In the genomic region with DNA sequence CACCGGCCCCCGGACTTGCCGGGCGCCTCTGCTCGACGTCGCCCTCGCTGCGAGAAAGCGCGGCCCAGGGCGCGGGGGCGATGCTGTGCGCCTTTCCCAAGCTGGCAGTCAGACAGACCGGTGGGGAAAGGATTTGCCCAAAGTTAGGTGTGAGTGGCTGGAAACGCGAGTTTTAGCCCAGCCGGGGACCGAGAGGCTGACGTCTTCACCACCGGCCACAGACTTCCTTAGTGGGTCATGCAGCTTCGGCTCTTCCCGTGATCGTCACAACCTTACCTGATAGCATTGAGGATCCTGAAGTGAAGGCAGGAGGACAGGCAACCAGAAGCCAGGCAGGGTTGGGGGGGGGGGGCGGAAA, we compare ENCODE assay signal across 8 mouse cellular contexts. TPM values are rescaled to one million over a fixed set of nuclear protein-coding genes. Genes with fewer than 3 reads are reported as not detected.
DNase-seq lines count a peak whose midpoint lies in the region; ATAC-seq and TF ChIP-seq lines count a peak whose summit lies in the region.

No protein-coding gene starts in this region.

- under 1% methylated on average over 26 of the region's 26 CpGs for WGBS in kidney, embryonic 14.5 days
- WGBS in embryonic facial prominence, embryonic 13.5 days = 0% methylated on average over 26 of the region's 26 CpGs
- under 1% methylated on average over 25 of the region's 26 CpGs for WGBS in intestine, embryonic 14.5 days

- peaks cover 27% of the 10 kb centered on the region for H3K36me3 ChIP-seq in kidney, embryonic 14.5 days (ENCODE audit: control insufficient read depth, insufficient read depth, low read length)
- H3K36me3 ChIP-seq in E14TG2a.4 (ENCODE audit: insufficient read depth, low read length) = peaks cover 35% of the 10 kb centered on the region
- peaks cover 32% of the 10 kb centered on the region for H3K36me3 ChIP-seq in embryonic facial prominence, embryonic 13.5 days
- H3K36me3 ChIP-seq in intestine, embryonic 14.5 days (ENCODE audit: control insufficient read depth, insufficient read depth, low read length) = peaks cover 27% of the 10 kb centered on the region

- no peak for DNase-seq in kidney, postnatal 10 days
- no peak for DNase-seq in intestine, embryonic 14.5 days (ENCODE audit: low spot score)
- DNase-seq in mesoderm, embryonic 11.5 days (ENCODE audit: low read depth, low spot score) = peak; percentile 11
- DNase-seq in thymus, postnatal 0 days (ENCODE audit: low spot score) = peak; percentile 23
- DNase-seq in embryo, embryonic 10.5 days (ENCODE audit: low spot score) = no peak

- H3K9me3 ChIP-seq in kidney, embryonic 14.5 days (ENCODE audit: control insufficient read depth, low read length) = no peaks in the 10 kb centered on the region
- no peaks in the 10 kb centered on the region for H3K9me3 ChIP-seq in E14TG2a.4 (ENCODE audit: low read length)
- no peaks in the 10 kb centered on the region for H3K9me3 ChIP-seq in embryonic facial prominence, embryonic 13.5 days
- no peaks in the 10 kb centered on the region for H3K9me3 ChIP-seq in intestine, embryonic 14.5 days (ENCODE audit: control insufficient read depth, low read length)

- TF ChIP-seq CTCF in E14TG2a.4 (conservative IDR thresholded peaks at IDR 0.05; ENCODE audit: low read length) = no peak

- H3K27ac ChIP-seq in kidney, embryonic 14.5 days (ENCODE audit: low read depth, low read length) = peak overlapping the region; percentile 82
- peak overlapping the region; percentile 51 for H3K27ac ChIP-seq in embryonic facial prominence, embryonic 13.5 days
- peak overlapping the region; percentile 38; the same call in 1 of the 2 replicates for H3K27ac ChIP-seq in intestine, embryonic 14.5 days (ENCODE audit: low read depth)

- peak overlapping the region; percentile 97 for H3K4me3 ChIP-seq in kidney, embryonic 14.5 days (ENCODE audit: low read length)
- peak overlapping the region; percentile 96 for H3K4me3 ChIP-seq in E14TG2a.4 (replicated peaks; ENCODE audit: low read length)
- peak overlapping the region; percentile 96 for H3K4me3 ChIP-seq in embryonic facial prominence, embryonic 13.5 days
- peak overlapping the region; percentile 99 for H3K4me3 ChIP-seq in intestine, embryonic 14.5 days (ENCODE audit: low read depth, low read length)

- H3K27me3 ChIP-seq in kidney, embryonic 14.5 days (ENCODE audit: control insufficient read depth, insufficient read depth, low read length) = no peaks in the 10 kb centered on the region
- no peaks in the 10 kb centered on the region for H3K27me3 ChIP-seq in E14TG2a.4 (ENCODE audit: insufficient read depth, low read length)
- no peaks in the 10 kb centered on the region for H3K27me3 ChIP-seq in embryonic facial prominence, embryonic 13.5 days
- no peaks in the 10 kb centered on the region for H3K27me3 ChIP-seq in intestine, embryonic 14.5 days (replicated peaks; ENCODE audit: control insufficient read depth, insufficient read depth, low read length)

- H3K4me2 ChIP-seq in kidney, embryonic 14.5 days (replicated peaks; ENCODE audit: low read depth, low read length) = peak overlapping the region; percentile 73
- H3K4me2 ChIP-seq in embryonic facial prominence, embryonic 13.5 days = peak overlapping the region; percentile 83
- peak overlapping the region; percentile 88 for H3K4me2 ChIP-seq in intestine, embryonic 14.5 days (ENCODE audit: low read length)

- ATAC-seq in kidney, embryonic 14.5 days (ENCODE audit: low FRiP score, low TSS enrichment) = peak; percentile 59
- ATAC-seq in embryonic facial prominence, embryonic 13.5 days (ENCODE audit: insufficient number of reproducible peaks, insufficient read depth, low FRiP score, low TSS enrichment, low read depth) = no peak
- ATAC-seq in intestine, embryonic 14.5 days (replicated peaks; ENCODE audit: low FRiP score, low TSS enrichment, low read depth) = peak; percentile 15

- H3K9ac ChIP-seq in kidney, embryonic 14.5 days (ENCODE audit: low read depth, low read length) = peak overlapping the region; percentile 91
- H3K9ac ChIP-seq in embryonic facial prominence, embryonic 13.5 days = peak overlapping the region; percentile 96
- peak overlapping the region; percentile 87 for H3K9ac ChIP-seq in intestine, embryonic 14.5 days (ENCODE audit: low read length)

- H3K4me1 ChIP-seq in kidney, embryonic 14.5 days (ENCODE audit: control insufficient read depth, insufficient read depth, low read length) = peaks cover 9% of the 10 kb centered on the region
- peaks cover 31% of the 10 kb centered on the region for H3K4me1 ChIP-seq in E14TG2a.4 (replicated peaks; ENCODE audit: low read depth, low read length)
- H3K4me1 ChIP-seq in embryonic facial prominence, embryonic 13.5 days = peaks cover 15% of the 10 kb centered on the region
- H3K4me1 ChIP-seq in intestine, embryonic 14.5 days (replicated peaks; ENCODE audit: control insufficient read depth, insufficient read depth, low read length) = peaks cover 17% of the 10 kb centered on the region

RNA-seq across cellular contexts. Expression of gene Brap, which starts 0.5 kb away (rescaled TPM):
- 20.5 and 35.2 TPM in 2 replicates for polyA plus RNA-seq in kidney, embryonic 14.5 days (2014; fragmentation: Nextera tagmentation; extraction: Ambion mirVana)
- polyA plus RNA-seq in embryonic facial prominence, embryonic 13.5 days (2015; fragmentation: Nextera tagmentation; extraction: Ambion mirVana) = 44.5 and 44.7 TPM in 2 replicates
- polyA plus RNA-seq in intestine, embryonic 14.5 days (2014; fragmentation: Nextera tagmentation; extraction: Ambion mirVana) = 31.5 and 32.8 TPM in 2 replicates
- 48.2 and 51.9 TPM in 2 replicates for polyA plus RNA-seq in thymus, postnatal 0 days (2015; fragmentation: Nextera tagmentation; extraction: Ambion mirVana)

RNA-seq across cellular contexts. Expression of gene Acad10, which starts 0.6 kb away (rescaled TPM):
- polyA plus RNA-seq in kidney, embryonic 14.5 days (2014; fragmentation: Nextera tagmentation; extraction: Ambion mirVana) = 1.7 and 3.2 TPM in 2 replicates
- 1.9 and 2.1 TPM in 2 replicates for polyA plus RNA-seq in embryonic facial prominence, embryonic 13.5 days (2015; fragmentation: Nextera tagmentation; extraction: Ambion mirVana)
- 4.3 and 4.7 TPM in 2 replicates for polyA plus RNA-seq in intestine, embryonic 14.5 days (2014; fragmentation: Nextera tagmentation; extraction: Ambion mirVana)
- polyA plus RNA-seq in thymus, postnatal 0 days (2015; fragmentation: Nextera tagmentation; extraction: Ambion mirVana) = 2.6 and 3.4 TPM in 2 replicates

RNA-seq across cellular contexts. Expression of gene Acad12, which starts 42.1 kb away (rescaled TPM):
- polyA plus RNA-seq in kidney, embryonic 14.5 days (2014; fragmentation: Nextera tagmentation; extraction: Ambion mirVana) = 2.2 and 2.4 TPM in 2 replicates
- polyA plus RNA-seq in embryonic facial prominence, embryonic 13.5 days (2015; fragmentation: Nextera tagmentation; extraction: Ambion mirVana) = 1.2 and 1.9 TPM in 2 replicates
- 2.4 and 3.4 TPM in 2 replicates for polyA plus RNA-seq in intestine, embryonic 14.5 days (2014; fragmentation: Nextera tagmentation; extraction: Ambion mirVana)
- polyA plus RNA-seq in thymus, postnatal 0 days (2015; fragmentation: Nextera tagmentation; extraction: Ambion mirVana) = 1.3 and 1.4 TPM in 2 replicates

RNA-seq across cellular contexts. Expression of gene Atxn2, which starts 50.3 kb away (rescaled TPM):
- 76.6 and 88.5 TPM in 2 replicates for polyA plus RNA-seq in kidney, embryonic 14.5 days (2014; fragmentation: Nextera tagmentation; extraction: Ambion mirVana)
- 53.2 and 69.2 TPM in 2 replicates for polyA plus RNA-seq in embryonic facial prominence, embryonic 13.5 days (2015; fragmentation: Nextera tagmentation; extraction: Ambion mirVana)
- polyA plus RNA-seq in intestine, embryonic 14.5 days (2014; fragmentation: Nextera tagmentation; extraction: Ambion mirVana) = 59.4 and 59.8 TPM in 2 replicates
- polyA plus RNA-seq in thymus, postnatal 0 days (2015; fragmentation: Nextera tagmentation; extraction: Ambion mirVana) = 34.9 and 46.6 TPM in 2 replicates

Comparison
In these comparisons a context has a peak if more than half of its experiments do, and no peak if none do; other contexts are left out.
1. DNase-seq: peak in mesoderm, embryonic 11.5 days (single experiment) and thymus, postnatal 0 days (single experiment); none in kidney, postnatal 10 days (single experiment), intestine, embryonic 14.5 days (single experiment) and embryo, embryonic 10.5 days (single experiment).
2. Peak in every context shown above with its lines, with median percentiles within 50 percentile points of each other: H3K27ac ChIP-seq, H3K4me2 ChIP-seq, H3K4me3 ChIP-seq and H3K9ac ChIP-seq.